Mouse (Mus musculus) adrenal gland (tissue): ENCODE results near the gene Ubr3.

ENCODE experiments used
- intact Hi-C: fragments of 180-260 bp; cut with DNase I; formaldehyde crosslinking; loops from one replicate; pipeline ENCODE4 v1.15.1; 2025
- long read RNA-seq, 2 experiments: library from polyadenylated mRNA; unstranded; transcript quantifications; one replicate each; pipeline ENCODE4 v2.0.0; 2020; ENCODE audit warnings: borderline replicate concordance in 1 of 2; ENCODE audit not compliant: insufficient replicate concordance in 1 of 2

Ubr3 gene
- long read RNA-seq, experiment 1, partial matches to known transcripts, result 5 of 6 reads
- long read RNA-seq, experiment 1, other reads (novel, unspliced or antisense), result 0 of 6 reads
- long read RNA-seq, experiment 2, partial matches to known transcripts, result 7 of 10 reads
- long read RNA-seq, experiment 2, other reads (novel, unspliced or antisense), result 1 of 10 reads

GRCm38 (mm10) chr2:69897039-69897617 is at the start of gene Ubr3:
Gene Ubr3, plus strand, starts transcription at chr2:69897246.
- intact Hi-C loops, result no loop called here

DNA sequence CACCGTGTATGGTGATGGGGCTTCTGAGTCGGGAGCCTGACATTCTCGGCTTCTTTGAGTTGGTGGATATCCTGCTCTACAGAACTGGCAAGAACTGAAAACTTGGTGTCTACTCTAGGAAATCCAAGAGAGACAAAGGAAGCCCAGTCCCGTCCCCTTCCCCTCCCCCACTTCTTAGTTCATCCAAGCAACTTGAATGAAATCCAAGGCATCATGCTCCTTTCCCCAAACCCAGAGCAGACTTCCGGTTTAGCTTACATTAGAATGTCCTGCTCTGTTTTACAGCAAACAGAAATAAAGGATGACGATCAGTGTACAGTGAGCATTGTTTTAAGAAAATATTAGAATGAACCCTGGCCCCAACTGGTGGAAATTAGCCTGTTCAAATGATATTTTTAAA is 47.8 kb upstream of the Ubr3 start:
- intact Hi-C loops, result no loop called here

DNA sequence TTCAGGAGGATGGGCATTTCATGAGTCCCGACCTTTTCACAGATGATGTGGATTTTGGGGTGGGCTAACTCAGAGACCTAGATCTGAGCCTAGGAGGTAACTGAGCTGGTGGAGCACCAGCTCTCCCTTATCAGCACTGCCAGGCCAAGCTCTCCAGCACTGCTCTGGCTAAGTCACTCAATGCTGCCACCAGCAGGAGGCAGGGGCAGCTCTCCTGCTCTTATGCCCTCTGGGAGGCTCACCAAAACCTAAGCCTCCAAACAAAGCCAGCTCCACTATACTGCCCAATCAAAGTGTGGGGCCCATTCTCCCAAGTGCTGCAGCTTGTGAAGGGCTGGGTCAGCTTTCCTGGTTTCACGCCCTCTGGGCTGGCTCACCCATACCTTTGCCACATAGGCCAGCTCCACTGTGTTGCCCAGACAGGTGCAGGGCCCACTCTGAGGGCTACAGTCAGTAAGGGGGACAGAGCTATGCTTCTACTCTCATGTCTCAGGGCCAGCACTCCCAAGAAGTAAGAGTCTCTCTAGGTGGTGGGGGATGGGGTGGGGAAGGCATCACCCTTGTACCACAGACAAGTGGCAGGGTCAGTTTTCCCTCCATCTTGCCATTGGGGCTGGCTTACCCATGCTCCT is 45.5 kb upstream of the Ubr3 start:
- intact Hi-C loops, result loop anchor here (10.0 kb wide), 1 partner anchor 217 kb away; no protein-coding TSS in a partner anchor

DNA sequence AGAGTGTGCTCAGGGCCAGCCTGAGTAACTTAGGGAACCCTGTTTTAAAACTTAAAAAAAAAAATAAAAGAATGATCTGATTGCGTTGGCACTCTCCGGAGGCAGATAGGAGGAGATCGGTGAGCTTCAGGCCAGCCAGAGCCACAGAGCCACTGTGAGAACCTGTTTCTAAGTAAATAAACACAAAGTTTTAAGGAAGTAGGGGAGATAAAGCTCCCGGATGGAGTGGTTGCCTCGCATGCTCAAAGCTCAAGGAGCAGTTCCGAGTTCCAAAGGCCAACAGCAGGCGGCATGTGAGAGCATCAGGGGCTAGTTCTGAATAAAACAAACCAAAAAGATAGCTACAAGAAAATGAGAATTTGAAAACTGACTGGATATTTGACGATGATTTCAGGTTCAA is 40.7 kb upstream of the Ubr3 start:
- intact Hi-C loops, result loop anchor here (10.0 kb wide), 1 partner anchor 222 kb away; no protein-coding TSS in a partner anchor

DNA sequence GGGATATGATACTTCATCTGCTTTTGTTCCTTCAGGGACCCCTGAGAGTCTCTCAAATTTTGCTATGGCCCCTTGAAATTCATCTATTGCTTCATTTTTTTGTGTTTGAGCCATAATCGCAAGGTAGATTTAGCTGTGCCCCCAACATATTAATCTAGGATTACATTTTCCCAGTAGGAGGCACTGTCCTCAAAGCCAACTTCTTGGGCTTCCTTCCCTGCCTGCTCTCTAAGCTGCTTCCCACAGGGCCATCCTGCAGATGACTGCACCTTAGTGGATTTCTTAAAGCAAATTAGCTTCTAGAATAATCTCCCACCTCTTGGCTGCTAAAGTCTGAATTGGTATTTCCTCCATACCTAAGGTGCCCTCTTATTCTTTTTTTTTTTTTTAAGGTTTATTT is 39.2 kb upstream of the Ubr3 start:
- intact Hi-C loops, result loop anchor here (10.0 kb wide), 1 partner anchor 223 kb away; no protein-coding TSS in a partner anchor

DNA sequence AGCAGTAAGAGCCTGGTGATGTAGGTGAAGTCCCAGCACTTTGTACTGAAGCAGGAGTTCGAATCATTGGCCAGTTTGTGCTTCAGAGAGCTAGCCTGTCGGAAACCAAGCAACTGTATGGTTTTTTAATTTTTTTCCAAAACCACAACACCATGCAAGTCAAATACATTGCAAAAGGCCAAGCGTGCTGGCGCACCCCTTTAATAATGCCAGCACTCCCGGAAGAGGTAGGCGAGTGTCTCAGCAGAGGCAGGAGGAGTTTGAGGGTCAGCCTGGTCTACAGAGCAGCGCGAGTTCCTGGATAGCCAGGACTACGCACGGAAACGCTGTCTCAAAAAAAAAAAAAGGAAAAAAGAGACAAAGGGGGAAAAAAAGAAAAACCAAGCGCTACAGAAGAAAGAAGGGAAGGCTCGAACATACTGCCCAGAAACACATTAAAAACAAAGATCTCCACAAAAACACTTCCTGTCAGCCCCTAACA is 36.0 kb upstream of the Ubr3 start:
- intact Hi-C loops, result no loop called here

GRCm38 (mm10) chr2:69861485-69862091 is 35.5 kb upstream of the Ubr3 start, which contains the start of gene Ssb:
Gene Ssb, plus strand, starts transcription at chr2:69861562.
- intact Hi-C loops, result no loop called here

DNA sequence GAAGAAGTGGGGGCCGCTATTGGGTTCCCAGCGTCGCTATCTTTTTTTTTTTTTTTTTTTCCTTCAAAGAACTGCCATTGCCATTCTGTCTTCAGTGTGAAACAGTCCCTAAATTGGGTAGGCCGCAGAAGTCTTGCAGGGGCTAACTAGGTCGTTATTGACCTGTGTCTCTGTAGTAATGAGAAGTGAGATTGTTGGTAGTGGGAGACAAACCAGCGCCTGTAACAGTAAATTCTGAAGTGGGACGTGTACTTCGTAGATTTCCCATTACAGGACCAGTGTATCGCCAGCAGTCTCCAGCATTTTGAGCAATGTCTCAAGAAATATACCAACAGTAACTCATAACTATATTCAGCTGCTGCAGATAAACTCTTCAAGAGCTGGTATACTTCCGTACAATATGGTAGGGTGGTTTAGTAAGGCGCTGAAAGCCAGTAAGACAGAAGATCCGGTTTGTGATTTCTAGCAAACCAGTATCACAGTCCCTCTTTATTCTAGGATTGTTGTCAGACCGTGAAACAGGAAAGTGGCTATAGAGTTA is 34.9 kb upstream of the Ubr3 start:
- intact Hi-C loops, result no loop called here

- intact Hi-C loops, result no loop called here
Measured at GRCm38 (mm10) chr2:69883990-69884391, 13.1 kb upstream of the Ubr3 start.

DNA sequence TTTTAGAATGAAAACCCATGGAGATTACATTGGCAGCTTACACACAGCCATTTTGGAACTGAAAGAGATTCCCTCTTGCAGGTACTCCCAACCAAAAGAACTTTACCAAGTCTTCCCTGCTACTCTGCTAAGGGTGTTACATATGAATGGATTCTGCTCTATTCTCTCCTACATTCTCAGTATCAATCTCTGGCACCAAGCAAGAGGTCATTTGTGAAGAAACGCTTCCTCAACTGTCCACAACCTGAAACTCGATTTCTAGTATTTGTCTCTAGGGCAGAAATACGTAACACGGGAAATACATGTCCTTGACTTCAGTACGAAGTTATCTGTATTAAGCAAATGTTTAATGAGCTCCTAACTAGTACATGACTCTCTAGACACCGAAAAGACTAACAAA is 12.5 kb upstream of the Ubr3 start:
- intact Hi-C loops, result no loop called here

- intact Hi-C loops, result no loop called here
Measured at GRCm38 (mm10) chr2:69885050-69885449, 12.0 kb upstream of the Ubr3 start.

- intact Hi-C loops, result no loop called here
Measured at GRCm38 (mm10) chr2:69885451-69886305, 11.4 kb upstream of the Ubr3 start, which contains the start of gene Mettl5. Gene Mettl5, minus strand, starts transcription at chr2:69885615.

DNA sequence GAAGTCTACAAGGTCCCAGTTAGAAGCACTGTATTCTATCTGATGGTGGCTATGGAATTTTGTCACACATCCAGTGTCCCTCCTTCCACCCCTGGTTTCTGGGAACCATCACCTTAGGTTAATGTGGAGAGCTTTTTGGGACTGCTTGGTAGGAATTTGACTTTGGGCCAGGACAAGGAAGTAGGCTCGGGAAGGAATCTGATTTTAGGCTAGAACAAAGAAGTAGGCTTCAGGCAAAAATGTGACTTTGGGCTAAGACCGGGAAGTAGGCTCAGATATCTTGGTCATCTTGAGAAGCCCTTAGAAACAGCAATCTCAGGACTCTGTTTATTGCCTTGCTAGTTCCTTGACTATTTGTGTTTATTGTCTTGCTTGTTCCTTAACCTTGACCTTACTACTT is 8.1 kb upstream of the Ubr3 start:
- intact Hi-C loops, result no loop called here

- intact Hi-C loops, result no loop called here
Measured at GRCm38 (mm10) chr2:69890843-69891242, 6.2 kb upstream of the Ubr3 start.

DNA sequence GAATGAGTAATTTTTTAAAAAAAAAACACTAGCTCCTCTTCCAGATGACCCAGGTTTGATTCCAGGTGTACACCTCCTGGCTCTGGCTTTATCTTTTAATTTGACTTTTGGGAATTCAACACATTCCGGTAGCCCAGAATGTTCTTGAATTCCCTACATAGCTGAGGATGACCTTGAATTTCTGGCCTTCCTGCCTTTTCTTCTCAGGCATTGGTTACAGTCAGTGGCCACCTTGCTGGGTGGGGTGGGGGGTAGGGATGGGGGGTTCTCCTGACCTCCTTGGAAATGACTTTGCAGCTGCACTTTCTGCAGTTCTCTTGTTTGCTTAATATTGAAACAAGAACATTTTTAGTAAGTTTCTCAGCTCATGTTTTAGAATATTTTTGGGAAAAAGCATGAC is 3.9 kb upstream of the Ubr3 start:
- intact Hi-C loops, result no loop called here

DNA sequence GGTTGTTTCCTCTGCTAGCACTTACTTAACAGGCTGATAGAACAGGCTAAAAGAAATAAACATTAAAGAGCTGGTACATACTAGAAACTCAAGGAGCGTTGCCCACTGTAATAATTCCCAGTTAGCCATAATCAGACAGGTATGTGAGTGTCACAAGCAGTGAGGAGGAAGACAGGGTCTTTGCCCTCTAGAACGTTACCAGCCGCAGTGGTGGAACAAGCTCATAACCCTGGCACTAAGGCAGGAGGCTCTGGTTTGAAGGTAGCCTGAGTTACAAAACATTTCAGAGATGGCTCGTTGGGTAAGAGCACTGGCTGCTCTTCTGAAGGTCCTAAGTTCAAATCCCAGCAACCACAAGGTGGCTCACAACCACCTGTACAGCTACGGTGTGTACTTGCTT is 3.2 kb upstream of the Ubr3 start:
- intact Hi-C loops, result no loop called here

- intact Hi-C loops, result no loop called here
Measured at GRCm38 (mm10) chr2:69895502-69896223, 1.4 kb upstream of the Ubr3 start.

DNA sequence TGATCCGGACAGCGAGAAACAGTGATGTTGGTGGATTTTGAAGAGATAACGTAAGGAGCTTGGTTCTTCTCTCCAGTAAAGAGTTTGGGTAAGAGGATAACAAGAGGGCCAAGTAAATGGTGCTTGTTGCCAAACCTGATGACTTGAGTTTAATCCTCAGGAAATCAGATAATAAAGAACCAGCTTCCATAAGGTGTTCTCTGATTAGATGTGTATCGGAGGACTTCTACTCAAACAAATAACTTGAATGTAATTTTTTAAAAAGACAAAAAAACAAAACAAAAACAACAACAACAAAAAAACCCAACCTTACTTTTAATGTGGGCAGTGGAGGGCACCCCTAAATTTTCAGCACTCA is 843 bp upstream of the Ubr3 start:
- intact Hi-C loops, result no loop called here

DNA sequence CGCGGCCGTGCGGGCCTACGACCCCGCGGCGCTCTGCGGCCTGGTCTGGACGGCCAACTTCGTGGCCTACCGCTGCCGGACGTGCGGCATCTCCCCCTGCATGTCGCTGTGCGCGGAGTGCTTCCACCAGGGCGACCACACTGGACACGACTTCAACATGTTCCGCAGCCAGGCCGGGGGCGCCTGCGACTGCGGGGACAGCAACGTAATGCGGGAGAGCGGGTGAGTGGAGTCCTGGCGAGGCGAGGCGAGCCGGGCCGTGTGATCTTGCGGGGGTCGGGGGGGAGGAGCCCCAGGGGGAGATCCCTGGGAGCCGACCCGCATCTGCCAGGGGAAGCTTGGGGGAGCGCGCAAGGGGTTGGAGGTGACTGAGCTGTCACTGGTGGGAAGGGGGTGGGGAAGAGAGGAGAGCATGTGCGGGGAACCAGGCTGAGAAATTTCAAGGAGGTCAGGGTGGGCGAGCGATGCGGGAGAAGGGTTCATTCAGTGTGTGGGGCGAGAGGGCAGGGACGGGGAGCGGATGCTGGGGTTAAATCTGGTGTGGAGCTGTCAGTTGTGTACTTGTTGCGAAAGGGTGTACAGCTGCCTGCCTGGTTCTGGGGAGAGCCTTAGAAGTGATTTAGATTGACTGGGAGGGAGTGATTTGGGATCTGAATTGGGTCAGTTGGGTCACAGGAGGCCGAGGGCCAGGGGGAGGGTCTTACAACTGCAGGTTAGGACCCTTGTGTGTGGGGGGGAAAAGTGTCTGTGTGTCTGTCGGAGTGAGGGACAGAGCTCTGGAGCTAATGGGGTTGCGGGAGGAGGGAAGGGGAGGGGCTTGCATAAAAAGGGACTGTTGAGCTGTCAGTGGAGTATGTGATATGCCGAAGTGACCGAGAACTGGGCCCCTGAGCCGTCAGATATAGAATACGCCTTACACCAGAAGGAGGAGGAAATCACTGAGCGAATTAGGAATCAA is 851 bp downstream of the Ubr3 start:
- intact Hi-C loops, result no loop called here
